Mouse (Mus musculus): ENCODE measurements around the gene Kti12. TPM values are rescaled to one million over a fixed set of nuclear protein-coding genes. Genes with fewer than 3 reads are reported as not detected.

The Kti12 gene
- polyA plus RNA-seq, 1 experiment from 2014 or later = 29.0 TPM

- peak within 1 kb of the TSS; percentile 93 for H3K4me3 ChIP-seq (ENCODE audit: low read depth, low read length)
- under 1% methylated on average over 64 of the region's 73 CpGs for WGBS (ENCODE audit: insufficient replicate concordance)
Observed at GRCm38 (mm10) chr4:108832916-108833827, 14.4 kb upstream of the Kti12 start, which contains the start of gene Btf3l4. TSS of gene Btf3l4 (minus strand) at chr4:108833614.

GRCm38 (mm10) chr4:108833828-108834114 lies 13.8 kb upstream of the Kti12 start:
- Histone ChIP-seq H3K9me3 (replicated peaks; ENCODE audit: control insufficient read depth, low read length) (no peaks in the 10 kb centered on the region), H3K27ac (ENCODE audit: low read length) (peak overlapping the region; percentile 94), H3K9ac (ENCODE audit: low read depth, low read length) (peak overlapping the region; percentile 95), H3K4me2 (ENCODE audit: low read depth, low read length) (peak overlapping the region; percentile 97), H3K4me1 (ENCODE audit: control insufficient read depth, low read depth, low read length) (peaks cover 7% of the 10 kb centered on the region), H3K36me3 (ENCODE audit: control insufficient read depth, insufficient read depth) (peaks cover 6% of the 10 kb centered on the region), H3K27me3 (ENCODE audit: control insufficient read depth, insufficient read depth, low read depth, low read length) (no peaks in the 10 kb centered on the region), H3K4me3 (ENCODE audit: low read depth, low read length) (peak overlapping the region; percentile 93)
- no peak for ATAC-seq (ENCODE audit: low read depth)
- under 1% methylated on average over 6 of the region's 6 CpGs for WGBS (ENCODE audit: insufficient replicate concordance)

More at GRCm38 (mm10) chr4:108832916-108833827, 14.4 kb upstream of the Kti12 start, which contains the start of gene Btf3l4:
- peak within 1 kb of the TSS; percentile 94 for H3K27ac ChIP-seq (ENCODE audit: low read length)
- H3K36me3 ChIP-seq (ENCODE audit: control insufficient read depth, insufficient read depth) = peaks cover 6% of the 10 kb centered on the region
- peak within 1 kb of the TSS; percentile 97 for H3K4me2 ChIP-seq (ENCODE audit: low read depth, low read length)
- peak; percentile 97 for ATAC-seq (ENCODE audit: low read depth)
- peak within 1 kb of the TSS; percentile 95 for H3K9ac ChIP-seq (ENCODE audit: low read depth, low read length)
- no peaks in the 10 kb centered on the region for H3K27me3 ChIP-seq (ENCODE audit: control insufficient read depth, insufficient read depth, low read depth, low read length)
- peaks cover 7% of the 10 kb centered on the region for H3K4me1 ChIP-seq (ENCODE audit: control insufficient read depth, low read depth, low read length)
- H3K9me3 ChIP-seq (replicated peaks; ENCODE audit: control insufficient read depth, low read length) = no peaks in the 10 kb centered on the region

- Histone ChIP-seq H3K4me2 (ENCODE audit: low read depth, low read length) (peak within 1 kb of the TSS; percentile 97), H3K9ac (ENCODE audit: low read depth, low read length) (peak within 1 kb of the TSS; percentile 95), H3K36me3 (ENCODE audit: control insufficient read depth, insufficient read depth) (peaks cover 3% of the 10 kb centered on the region; the same call in 1 of the 2 replicates), H3K9me3 (replicated peaks; ENCODE audit: control insufficient read depth, low read length) (no peaks in the 10 kb centered on the region), H3K27ac (ENCODE audit: low read length) (peak within 1 kb of the TSS; percentile 94), H3K4me1 (ENCODE audit: control insufficient read depth, low read depth, low read length) (peaks cover 7% of the 10 kb centered on the region), H3K4me3 (ENCODE audit: low read depth, low read length) (peak within 1 kb of the TSS; percentile 93), H3K27me3 (ENCODE audit: control insufficient read depth, insufficient read depth, low read depth, low read length) (no peaks in the 10 kb centered on the region)
- peak; percentile 58 for ATAC-seq (ENCODE audit: low read depth)
- under 1% methylated on average over 34 of the region's 34 CpGs for WGBS (ENCODE audit: insufficient replicate concordance)
Observed at GRCm38 (mm10) chr4:108834115-108834970, 13.2 kb upstream of the Kti12 start, which contains the start of gene Txndc12. TSS of gene Txndc12 (plus strand) at chr4:108834601.

GRCm38 (mm10) chr4:108834971-108835311 lies 12.6 kb upstream of the Kti12 start:
- Histone ChIP-seq H3K4me1 (ENCODE audit: control insufficient read depth, low read depth, low read length) (peaks cover 7% of the 10 kb centered on the region), H3K9ac (ENCODE audit: low read depth, low read length) (peak overlapping the region; percentile 95), H3K4me3 (ENCODE audit: low read depth, low read length) (peak overlapping the region; percentile 93), H3K27ac (ENCODE audit: low read length) (peak overlapping the region; percentile 94), H3K4me2 (ENCODE audit: low read depth, low read length) (peak overlapping the region; percentile 97), H3K27me3 (ENCODE audit: control insufficient read depth, insufficient read depth, low read depth, low read length) (no peaks in the 10 kb centered on the region), H3K9me3 (replicated peaks; ENCODE audit: control insufficient read depth, low read length) (no peaks in the 10 kb centered on the region), H3K36me3 (ENCODE audit: control insufficient read depth, insufficient read depth) (peaks cover 1% of the 10 kb centered on the region; the same call in 1 of the 2 replicates)
- 3% methylated on average over 15 of the region's 15 CpGs for WGBS (ENCODE audit: insufficient replicate concordance)
- ATAC-seq (ENCODE audit: low read depth) = no peak

GRCm38 (mm10) chr4:108835496-108835895 lies 12.1 kb upstream of the Kti12 start:
- H3K36me3 ChIP-seq (ENCODE audit: control insufficient read depth, insufficient read depth) = no peaks in the 10 kb centered on the region
- H3K27ac ChIP-seq (ENCODE audit: low read length) = no peak overlapping the region
- H3K9me3 ChIP-seq (replicated peaks; ENCODE audit: control insufficient read depth, low read length) = no peaks in the 10 kb centered on the region
- WGBS (ENCODE audit: insufficient replicate concordance) = 64% methylated on average over 3 of the region's 3 CpGs
- H3K4me3 ChIP-seq (ENCODE audit: low read depth, low read length) = peak overlapping the region; percentile 93
- peaks cover 7% of the 10 kb centered on the region for H3K4me1 ChIP-seq (ENCODE audit: control insufficient read depth, low read depth, low read length)
- peak overlapping the region; percentile 97 for H3K4me2 ChIP-seq (ENCODE audit: low read depth, low read length)
- no peak for ATAC-seq (ENCODE audit: low read depth)
- H3K9ac ChIP-seq (ENCODE audit: low read depth, low read length) = peak overlapping the region; percentile 95; the same call in 1 of the 2 replicates
- H3K27me3 ChIP-seq (ENCODE audit: control insufficient read depth, insufficient read depth, low read depth, low read length) = no peaks in the 10 kb centered on the region

GRCm38 (mm10) chr4:108838031-108838430 lies 9.6 kb upstream of the Kti12 start:
- ATAC-seq (ENCODE audit: low read depth) = no peak
- Histone ChIP-seq H3K4me1 (ENCODE audit: control insufficient read depth, low read depth, low read length) (no peaks in the 10 kb centered on the region; the same call in 1 of the 2 replicates), H3K4me2 (ENCODE audit: low read depth, low read length) (no peak overlapping the region), H3K27me3 (ENCODE audit: control insufficient read depth, insufficient read depth, low read depth, low read length) (no peaks in the 10 kb centered on the region), H3K27ac (ENCODE audit: low read length) (no peak overlapping the region), H3K4me3 (ENCODE audit: low read depth, low read length) (no peak overlapping the region), H3K9ac (ENCODE audit: low read depth, low read length) (no peak overlapping the region), H3K9me3 (replicated peaks; ENCODE audit: control insufficient read depth, low read length) (no peaks in the 10 kb centered on the region), H3K36me3 (ENCODE audit: control insufficient read depth, insufficient read depth) (no peaks in the 10 kb centered on the region)
- WGBS (ENCODE audit: insufficient replicate concordance) = 74% methylated on average over 4 of the region's 4 CpGs

GRCm38 (mm10) chr4:108841920-108842578 lies 5.5 kb upstream of the Kti12 start:
- H3K27ac ChIP-seq (ENCODE audit: low read length) = no peak overlapping the region
- H3K36me3 ChIP-seq (ENCODE audit: control insufficient read depth, insufficient read depth) = no peaks in the 10 kb centered on the region
- no peaks in the 10 kb centered on the region for H3K9me3 ChIP-seq (replicated peaks; ENCODE audit: control insufficient read depth, low read length)
- no peak overlapping the region for H3K4me2 ChIP-seq (ENCODE audit: low read depth, low read length)
- H3K9ac ChIP-seq (ENCODE audit: low read depth, low read length) = no peak overlapping the region
- ATAC-seq (ENCODE audit: low read depth) = no peak
- H3K4me1 ChIP-seq (ENCODE audit: control insufficient read depth, low read depth, low read length) = peaks cover 4% of the 10 kb centered on the region
- WGBS (ENCODE audit: insufficient replicate concordance) = 61% methylated on average over 7 of the region's 7 CpGs
- no peaks in the 10 kb centered on the region for H3K27me3 ChIP-seq (ENCODE audit: control insufficient read depth, insufficient read depth, low read depth, low read length)
- no peak overlapping the region for H3K4me3 ChIP-seq (ENCODE audit: low read depth, low read length)

- Histone ChIP-seq H3K4me3 (ENCODE audit: low read depth, low read length) (no peak overlapping the region), H3K4me2 (ENCODE audit: low read depth, low read length) (no peak overlapping the region), H3K36me3 (ENCODE audit: control insufficient read depth, insufficient read depth) (no peaks in the 10 kb centered on the region), H3K9ac (ENCODE audit: low read depth, low read length) (no peak overlapping the region), H3K4me1 (ENCODE audit: control insufficient read depth, low read depth, low read length) (peaks cover 4% of the 10 kb centered on the region), H3K9me3 (replicated peaks; ENCODE audit: control insufficient read depth, low read length) (no peaks in the 10 kb centered on the region), H3K27me3 (ENCODE audit: control insufficient read depth, insufficient read depth, low read depth, low read length) (no peaks in the 10 kb centered on the region), H3K27ac (ENCODE audit: low read length) (no peak overlapping the region)
- ATAC-seq (ENCODE audit: low read depth) = no peak
Observed at GRCm38 (mm10) chr4:108843336-108843735, 4.2 kb upstream of the Kti12 start.
